Mouse (Mus musculus) heart, postnatal 0 days (tissue): ENCODE results near the gene Mapt.

ENCODE experiments used
- CTCF ChIP-seq: IDR thresholded peaks from 2 replicates; pipeline ENCODE4 v1.5.1; 2016; ENCODE audit warnings: antibody characterized with exemption, control low read depth, low read depth
- EP300 ChIP-seq: IDR thresholded peaks from 2 replicates; pipeline ENCODE4 v1.6.1; 2016; ENCODE audit warnings: antibody characterized with exemption, low read depth

DNA sequence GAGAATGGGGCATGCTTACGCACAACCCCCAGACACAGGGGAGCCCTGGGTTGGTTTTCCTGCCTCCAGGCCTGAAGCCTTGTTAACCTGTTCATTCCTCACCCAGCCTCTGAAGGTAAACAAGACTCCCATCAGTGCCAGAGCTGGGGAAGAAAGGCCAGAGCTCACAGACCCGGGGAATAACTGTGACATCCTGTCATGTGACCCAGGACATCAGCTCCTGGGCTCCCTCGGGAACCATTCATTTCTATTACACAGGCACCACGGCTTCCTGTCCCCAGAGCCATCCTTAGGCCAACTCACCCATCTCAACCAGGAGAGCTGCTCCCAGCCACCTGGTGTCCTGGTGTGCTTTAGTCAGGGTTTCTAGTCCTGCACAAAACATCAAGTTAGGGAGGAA is 27.8 kb downstream of the Mapt start:
- no peak for TF ChIP-seq EP300
- no peak for TF ChIP-seq CTCF
